Mouse (Mus musculus) embryo, embryonic 9.5 days (tissue): ENCODE measurements around the gene Hist1h2ak.

Source experiments
- DNase-seq: peaks from one replicate; pipeline ENCODE4 v3.0.0-alpha.2; 2017; ENCODE audit errors: extremely low spot score

Gene Hist1h2ak

GRCm38 (mm10) chr13:21755707-21756106 is 2.1 kb upstream of the Hist1h2ak start:
- no peak for DNase-seq

GRCm38 (mm10) chr13:21754294-21755001 is 821 bp upstream of the Hist1h2ak start:
- DNase-seq, result peak; percentile 70

- DNase-seq, result peak; percentile 61
Measured at GRCm38 (mm10) chr13:21753051-21753523, 540 bp downstream of the Hist1h2ak start.

- DNase-seq, result peak; percentile 61
Measured at GRCm38 (mm10) chr13:21752356-21752755, 1.3 kb downstream of the Hist1h2ak start.

GRCm38 (mm10) chr13:21751827-21752226 is 1.8 kb downstream of the Hist1h2ak start:
- peak; percentile 35 for DNase-seq

GRCm38 (mm10) chr13:21751417-21751816 is 2.2 kb downstream of the Hist1h2ak start:
- no peak for DNase-seq

GRCm38 (mm10) chr13:21750159-21751017 is 3.2 kb downstream of the Hist1h2ak start, which contains the start of gene Hist1h4k:
Gene Hist1h4k (minus strand): TSS chr13:21750505.
- DNase-seq, result peak; percentile 98

GRCm38 (mm10) chr13:21749387-21750158 is 4.1 kb downstream of the Hist1h2ak start:
- DNase-seq, result peak; percentile 74

GRCm38 (mm10) chr13:21745006-21745405 is 8.6 kb downstream of the Hist1h2ak start:
- DNase-seq, result no peak

GRCm38 (mm10) chr13:21734906-21735767 is 18.5 kb downstream of the Hist1h2ak start, which contains the start of gene Hist1h4j:
Gene Hist1h4j (plus strand): TSS chr13:21735064.
- peak; percentile 97 for DNase-seq

- DNase-seq, result peak; percentile 89
Measured at GRCm38 (mm10) chr13:21734010-21734905, 19.4 kb downstream of the Hist1h2ak start.

- DNase-seq, result peak; percentile 65
Measured at GRCm38 (mm10) chr13:21733466-21733865, 20.2 kb downstream of the Hist1h2ak start.

GRCm38 (mm10) chr13:21729544-21729943 is 24.1 kb downstream of the Hist1h2ak start:
- no peak for DNase-seq

- peak; percentile 52 for DNase-seq
Measured at GRCm38 (mm10) chr13:21727948-21728572, 25.6 kb downstream of the Hist1h2ak start.

GRCm38 (mm10) chr13:21722993-21723836 is 30.4 kb downstream of the Hist1h2ak start:
- peak; percentile 70 for DNase-seq

GRCm38 (mm10) chr13:21722373-21722925 is 31.2 kb downstream of the Hist1h2ak start:
- peak; percentile 75 for DNase-seq

GRCm38 (mm10) chr13:21721757-21722372 is 31.8 kb downstream of the Hist1h2ak start, which contains the start of gene Hist1h2bm:
Gene Hist1h2bm (plus strand): TSS chr13:21722044.
- peak; percentile 92 for DNase-seq
